Mouse (Mus musculus): ENCODE data around the gene Apoc2.

GRCm38 (mm10) chr7:19716822-19717221, 39.1 kb upstream of the Apoc2 start:
- TF ChIP-seq POLR2A (IDR thresholded peaks at IDR 0.05; ENCODE audit: insufficient read depth, low read length) (no peak), CTCF (IDR thresholded peaks at IDR 0.05; ENCODE audit: low read depth, low read length) (no peak), EP300 (IDR thresholded peaks at IDR 0.05; ENCODE audit: insufficient read depth, low read depth, low read length) (no peak)

Measured in ES-Bruce4 (cell line).